Mouse (Mus musculus): ENCODE results near the gene Tgm5. TPM values are rescaled to one million over a fixed set of nuclear protein-coding genes. Genes with fewer than 3 reads are reported as not detected.
A peak's percentile ranks its signal among the peaks of the same experiment; 100 is the strongest.
"Not testable (repeated sequence)": the region's sequence is repeated elsewhere in the genome, so short reads cannot be mapped to it uniquely, and the experiment has no call there.

The Tgm5 gene
- polyA plus RNA-seq, 1 experiment = 2.1 TPM

DNA sequence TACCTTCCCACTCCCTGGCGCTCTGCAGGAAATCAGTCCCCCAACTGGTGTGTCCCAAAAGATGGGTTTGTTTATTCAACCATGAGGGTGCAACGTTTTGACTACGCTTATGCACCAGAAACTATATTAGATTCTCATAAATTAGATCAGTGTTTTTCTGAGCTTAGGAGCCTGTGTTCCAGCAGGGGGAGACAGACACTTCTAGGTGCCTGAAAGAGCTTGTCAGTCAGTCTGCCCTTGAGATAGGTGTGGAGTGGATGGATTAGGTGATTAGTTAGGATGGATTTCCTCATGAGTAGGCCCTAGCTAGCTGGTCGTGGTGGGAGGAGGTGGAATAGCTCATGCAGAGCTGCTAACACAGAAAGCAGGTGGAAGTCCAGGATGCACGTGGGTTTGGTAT is 44.5 kb downstream of the Tgm5 start:
- DNase-seq (ENCODE audit: low spot score) = no peak

DNA sequence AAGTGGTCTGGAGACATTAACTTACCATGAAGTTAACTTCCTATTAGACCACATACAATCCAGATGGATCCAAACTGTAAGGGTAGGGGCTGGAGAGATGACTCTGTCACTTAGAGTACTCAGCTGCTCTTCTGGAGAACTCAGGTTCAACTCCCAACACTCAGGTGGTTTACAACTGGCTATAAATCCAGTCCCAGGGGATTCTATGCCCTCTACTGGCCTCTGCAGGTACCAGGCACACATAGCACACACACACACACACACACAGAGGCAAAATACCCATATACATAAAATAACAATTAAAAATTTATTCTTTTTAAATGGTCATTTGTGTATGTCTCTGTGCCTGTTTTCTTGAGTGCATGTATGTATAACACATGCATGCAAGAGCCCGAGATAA is 46.3 kb downstream of the Tgm5 start:
- DNase-seq (ENCODE audit: low spot score) = no peak

DNA sequence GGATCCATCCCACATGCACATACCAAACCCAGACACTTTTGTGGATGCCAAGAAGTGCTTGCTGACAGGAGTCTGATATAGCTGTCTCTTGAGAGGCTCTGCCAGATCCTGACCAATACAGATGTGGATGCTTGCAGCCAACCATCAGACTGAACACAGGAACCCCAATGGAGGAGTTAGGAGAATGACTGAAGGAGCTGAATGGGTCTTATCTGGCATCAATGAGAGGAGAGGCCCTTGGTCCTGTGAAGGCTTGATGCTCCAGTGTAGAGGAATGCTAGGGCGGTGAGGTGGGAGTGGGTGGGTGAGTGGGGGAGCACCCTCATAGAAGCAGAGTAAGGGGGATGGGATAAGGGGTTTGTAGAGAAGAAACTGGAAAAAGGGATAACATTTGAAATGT is 46.8 kb downstream of the Tgm5 start:
- not testable (repeated sequence) for DNase-seq (ENCODE audit: low spot score)

DNA sequence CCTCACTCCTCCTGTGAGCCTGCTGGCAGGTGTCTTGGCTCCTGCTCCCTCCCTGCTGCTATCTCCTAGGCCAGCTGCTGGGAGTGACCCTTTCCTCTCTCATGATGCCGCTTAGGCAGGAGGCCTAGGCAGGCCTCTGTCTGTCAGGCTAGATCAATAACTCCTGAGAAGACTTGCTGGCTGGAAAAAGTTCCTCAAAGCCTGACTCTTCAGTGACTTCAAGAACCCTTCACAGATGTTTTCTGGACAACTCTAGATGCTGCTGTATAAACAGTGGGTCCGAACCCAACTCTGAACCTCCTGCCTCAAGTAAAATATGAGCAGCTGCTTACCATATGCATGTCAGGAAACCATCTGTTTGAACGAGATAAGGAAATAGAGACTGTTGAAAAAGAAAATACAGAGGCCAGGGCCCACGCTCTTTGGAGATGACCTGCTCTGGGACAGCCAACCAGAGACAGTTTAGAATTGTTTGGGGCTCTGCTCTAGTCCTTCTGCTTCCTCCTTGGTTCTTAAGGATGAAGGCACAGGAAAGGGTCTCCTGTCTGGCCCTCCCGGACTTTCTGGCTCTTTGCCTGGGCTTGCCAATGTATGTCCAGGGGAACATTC is 48.8 kb downstream of the Tgm5 start, which contains the start of gene Epb42:
Gene Epb42, minus strand, starts transcription at position 340 of the 609 bp plus-strand sequence.
- DNase-seq (ENCODE audit: low spot score) = no peak

DNA sequence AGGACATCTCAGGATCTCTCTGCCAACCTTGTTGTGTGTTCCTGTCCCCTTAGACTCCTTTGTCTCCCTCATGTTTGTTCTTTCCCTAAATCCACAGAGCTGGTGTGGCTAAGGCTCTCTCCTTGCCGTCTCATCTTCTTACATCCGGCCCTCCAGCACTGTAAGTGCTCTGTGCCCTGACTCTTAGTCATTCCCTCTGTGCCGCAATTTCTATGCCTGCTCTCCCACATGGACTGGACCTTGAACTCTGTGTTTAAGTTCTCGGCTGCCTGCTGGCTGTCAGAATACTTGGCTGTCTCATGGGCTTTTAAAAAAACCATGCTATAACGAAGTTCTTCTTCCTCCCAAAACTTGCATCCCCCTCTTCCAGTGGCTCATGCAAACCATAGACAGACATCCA is 62.7 kb downstream of the Tgm5 start:
- no peak for DNase-seq (ENCODE audit: low spot score)

DNA sequence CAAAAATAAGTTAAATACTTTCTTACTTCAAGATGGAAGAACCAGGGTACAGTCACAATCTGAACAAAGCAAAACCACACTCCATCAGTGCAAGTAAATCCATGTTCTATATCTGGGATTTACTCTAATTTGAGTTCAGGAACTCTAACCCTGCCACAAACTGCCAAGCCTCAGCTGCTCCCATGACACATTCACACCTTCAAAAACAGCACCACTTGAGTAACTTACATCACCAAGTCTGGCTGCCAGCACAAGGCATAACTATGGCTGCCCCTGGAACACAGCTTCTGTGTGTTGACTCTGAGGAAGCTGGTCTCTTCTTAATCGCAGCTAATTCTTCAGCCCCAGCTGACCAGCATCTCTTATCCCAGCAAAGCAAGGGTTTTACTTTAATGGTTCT is 68.5 kb downstream of the Tgm5 start:
- DNase-seq (ENCODE audit: low spot score) = no peak

DNA sequence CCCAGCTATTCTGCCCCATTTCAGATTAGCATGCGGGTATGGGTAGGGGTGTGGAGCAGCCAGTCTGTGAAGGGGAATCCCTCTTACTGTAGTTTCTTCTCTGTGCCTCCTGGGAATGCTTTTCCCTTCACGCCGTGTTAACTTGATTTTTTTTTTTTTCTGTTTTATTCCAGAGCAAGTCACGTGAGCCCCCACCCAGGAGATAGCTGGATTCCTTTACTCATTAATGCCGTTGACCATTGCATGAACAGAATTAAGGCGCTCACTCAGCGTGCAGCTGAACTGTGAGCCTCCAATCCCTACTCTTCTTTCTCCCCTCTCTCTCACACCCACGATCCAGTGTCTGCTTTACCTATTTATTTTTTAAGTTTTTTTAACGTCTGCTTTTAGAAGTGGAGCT is 69.4 kb downstream of the Tgm5 start:
- no peak for DNase-seq (ENCODE audit: low spot score)

DNA sequence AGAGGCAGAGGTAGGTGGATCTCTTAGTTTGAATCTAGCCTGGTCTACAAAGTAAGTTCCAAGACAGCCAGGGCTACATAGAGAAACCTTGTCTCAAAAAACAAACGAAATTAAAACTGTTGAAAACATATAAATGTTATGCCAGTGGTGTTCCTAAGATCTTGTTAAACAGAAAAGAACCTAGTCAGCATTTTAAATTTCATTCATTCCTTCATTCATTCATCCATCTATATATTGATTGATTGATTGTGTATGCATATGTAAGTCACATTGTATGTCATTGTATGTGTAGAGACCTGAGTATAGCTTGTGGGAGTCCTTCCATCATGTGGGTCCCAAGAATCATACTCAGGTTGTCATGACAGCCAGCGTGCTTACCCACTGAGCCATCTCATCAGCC is 70.1 kb downstream of the Tgm5 start:
- no peak for DNase-seq (ENCODE audit: low spot score)

DNA sequence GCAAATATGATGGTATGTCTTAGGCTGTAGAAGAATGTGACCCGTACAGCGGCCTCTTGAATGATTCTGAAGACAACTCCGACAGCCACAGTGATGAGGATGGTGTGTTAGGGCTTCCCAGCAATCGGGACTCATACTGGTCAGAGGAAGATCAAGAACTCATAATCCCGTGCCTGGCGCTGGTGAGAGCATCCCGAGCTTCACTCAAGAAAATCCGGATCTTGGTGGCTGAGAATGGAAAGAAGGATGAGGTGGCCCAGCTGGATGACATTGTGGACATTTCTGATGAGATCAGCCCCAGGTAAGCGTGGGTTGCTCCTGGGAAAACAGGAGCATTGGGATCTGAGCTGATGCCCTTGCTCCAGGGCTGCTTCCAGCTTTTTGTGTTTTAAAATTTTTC is 73.0 kb downstream of the Tgm5 start:
- DNase-seq (ENCODE audit: low spot score) = no peak

DNA sequence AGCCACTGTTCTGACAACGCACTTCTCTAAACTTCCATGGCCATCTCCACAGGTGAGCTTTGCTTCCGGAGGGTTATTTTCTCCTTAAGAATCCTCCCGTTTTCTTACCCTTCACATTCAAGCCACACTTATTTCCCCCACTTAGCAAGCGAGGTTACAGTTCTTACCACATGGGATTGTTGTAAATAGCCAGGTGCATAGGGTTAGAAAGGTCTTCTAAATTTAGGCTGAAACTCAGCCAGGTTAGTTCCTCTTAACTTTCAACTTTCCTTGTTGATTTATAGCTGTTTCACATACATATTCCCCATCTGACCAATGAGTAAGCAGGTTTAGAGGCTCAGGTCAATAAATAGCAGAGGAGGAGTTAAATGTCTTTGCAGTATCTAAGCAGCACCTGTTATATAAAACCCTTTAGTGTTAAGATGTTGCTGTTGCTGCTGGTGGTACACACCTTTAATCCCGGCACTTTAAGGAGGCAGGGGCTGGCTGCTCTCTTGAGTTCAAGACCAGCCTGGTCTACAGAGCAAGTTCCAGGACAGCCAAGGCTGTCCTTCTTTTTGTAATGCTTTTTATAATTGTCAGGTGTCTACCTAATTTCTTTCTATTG is 76.5 kb downstream of the Tgm5 start:
- DNase-seq (ENCODE audit: low spot score) = no peak

DNA sequence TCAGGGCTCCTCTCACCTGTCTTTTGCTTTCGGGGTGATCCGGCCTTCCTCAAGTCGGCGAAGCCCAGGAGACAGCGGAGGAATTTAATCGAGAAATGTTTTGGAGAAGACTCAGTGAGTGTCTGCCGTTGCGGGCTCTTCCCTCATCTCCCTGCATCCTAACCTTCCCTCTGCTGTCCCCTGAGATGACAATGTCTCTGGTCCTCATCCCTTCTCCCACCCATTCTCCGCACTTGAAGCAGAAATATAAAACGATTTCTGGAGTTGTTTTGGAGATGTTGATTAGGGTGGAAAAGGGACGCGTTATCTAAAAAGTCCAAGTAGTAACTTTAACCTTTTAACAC is 77.0 kb downstream of the Tgm5 start:
- DNase-seq (ENCODE audit: low spot score) = no peak

DNA sequence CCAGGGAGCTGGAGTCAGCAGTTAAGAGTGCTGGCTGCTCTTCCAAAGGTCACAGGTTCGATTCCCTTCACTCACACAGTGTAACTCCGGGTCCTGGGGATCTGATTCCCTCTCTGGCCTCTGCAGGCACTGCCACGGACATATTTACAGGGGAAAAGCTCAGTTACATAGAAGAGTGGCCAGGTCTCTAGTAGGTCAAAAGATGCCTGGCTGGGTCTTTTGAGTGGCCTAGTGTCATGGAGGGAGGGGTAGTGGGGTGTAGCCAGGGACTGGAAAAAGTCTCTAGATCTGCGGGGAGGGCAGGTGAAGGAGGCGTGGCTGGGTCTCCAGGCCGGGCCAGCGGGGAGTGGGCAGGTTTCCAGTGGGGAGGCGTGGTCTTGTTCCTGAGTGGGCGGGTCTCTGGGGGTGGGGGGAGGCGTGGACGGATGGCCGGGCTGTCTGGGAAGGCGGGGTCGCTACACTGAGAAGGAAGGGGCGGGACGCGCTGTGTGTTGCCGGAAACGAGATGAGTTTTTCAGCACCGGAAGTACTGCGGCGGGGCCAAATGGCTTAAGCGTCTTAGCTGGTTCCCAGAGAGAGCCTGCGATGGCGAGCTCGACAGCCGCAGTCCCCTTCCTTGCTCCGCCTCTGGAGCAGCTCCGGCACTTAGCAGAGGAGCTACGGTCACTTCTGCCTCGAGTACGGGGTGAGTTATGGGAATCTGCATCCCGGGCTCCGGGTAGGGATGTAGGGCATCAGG is 77.5 kb downstream of the Tgm5 start, which contains the start of gene Ccndbp1:
Gene Ccndbp1, plus strand, starts transcription at position 479 of the 739 bp plus-strand sequence.
- DNase-seq (ENCODE audit: low spot score) = peak; percentile 86

DNA sequence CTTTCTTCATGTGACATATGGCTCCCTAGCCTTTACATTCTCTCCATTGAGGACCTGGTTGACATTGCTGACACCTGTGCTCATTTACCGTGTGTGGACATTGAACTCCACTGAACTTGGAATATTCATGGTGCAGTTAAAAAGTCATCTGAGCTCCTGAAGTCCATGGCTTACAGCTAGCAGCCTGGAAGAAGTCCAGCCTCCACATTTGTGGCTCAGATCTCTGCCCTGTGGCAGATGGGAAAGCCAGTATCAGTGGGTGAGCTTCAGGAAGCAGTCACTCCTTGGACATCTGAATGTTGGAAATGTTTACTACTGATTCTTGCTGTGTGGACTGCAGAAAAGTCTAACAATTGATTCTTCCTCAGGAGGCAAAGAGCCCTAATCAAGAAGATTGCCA is 78.7 kb downstream of the Tgm5 start:
- no peak for DNase-seq (ENCODE audit: low spot score)

DNA sequence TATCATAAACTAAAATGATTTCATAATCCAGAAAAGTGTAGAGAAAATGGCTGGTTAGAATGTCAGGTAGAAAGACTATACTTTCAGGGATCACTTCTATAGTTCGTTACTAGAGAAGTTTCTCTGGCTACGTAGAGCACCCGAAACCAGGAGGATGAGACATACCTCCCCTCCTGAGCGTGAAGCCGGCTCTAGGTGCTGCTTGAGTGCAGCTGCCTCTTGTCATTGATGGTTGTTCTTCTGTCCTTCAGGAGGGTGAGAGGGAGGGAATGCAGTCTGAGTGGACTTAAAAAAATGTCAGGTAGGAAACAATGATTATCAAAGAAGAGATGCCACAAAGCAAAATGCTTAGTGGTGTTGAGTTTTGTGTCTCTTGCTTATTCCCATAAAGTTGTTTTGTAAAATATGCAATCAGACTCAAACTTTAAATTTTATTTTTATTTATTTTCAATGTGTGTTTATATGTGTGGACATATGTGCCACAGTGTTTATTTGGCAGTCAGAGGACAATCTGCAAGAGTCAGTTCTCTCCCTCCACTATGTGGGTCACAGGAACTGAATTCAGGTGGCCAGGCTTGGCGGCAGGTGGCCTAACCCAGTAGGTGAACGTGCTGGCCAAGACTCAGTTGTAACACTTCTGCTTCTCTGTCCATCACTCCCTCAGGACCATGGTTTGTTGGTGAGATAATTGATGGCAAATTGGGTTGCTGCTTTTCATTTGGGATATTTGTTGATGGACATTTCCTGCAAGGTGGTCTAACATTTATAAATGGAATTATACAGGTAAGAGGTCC is 81.4 kb downstream of the Tgm5 start:
- no peak for DNase-seq (ENCODE audit: low spot score)

DNA sequence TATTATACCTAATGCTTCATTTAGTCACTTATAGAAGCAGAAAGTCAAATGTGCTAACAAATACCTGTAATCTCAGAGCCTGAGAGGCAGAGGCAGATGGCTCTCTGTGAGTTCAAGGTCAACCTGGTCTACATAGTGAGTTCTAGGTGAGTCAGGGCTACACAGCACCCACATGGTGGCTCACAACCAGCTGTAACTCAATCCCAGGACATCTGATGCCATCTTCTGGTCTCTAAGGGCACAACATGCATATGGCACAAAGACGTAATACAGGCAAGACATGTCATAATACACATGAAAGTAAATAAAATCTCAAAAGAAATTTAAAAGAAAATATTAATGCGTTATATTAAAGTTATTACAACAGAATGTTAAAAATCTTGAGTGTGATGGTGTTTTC is 82.1 kb downstream of the Tgm5 start:
- no peak for DNase-seq (ENCODE audit: low spot score)

DNA sequence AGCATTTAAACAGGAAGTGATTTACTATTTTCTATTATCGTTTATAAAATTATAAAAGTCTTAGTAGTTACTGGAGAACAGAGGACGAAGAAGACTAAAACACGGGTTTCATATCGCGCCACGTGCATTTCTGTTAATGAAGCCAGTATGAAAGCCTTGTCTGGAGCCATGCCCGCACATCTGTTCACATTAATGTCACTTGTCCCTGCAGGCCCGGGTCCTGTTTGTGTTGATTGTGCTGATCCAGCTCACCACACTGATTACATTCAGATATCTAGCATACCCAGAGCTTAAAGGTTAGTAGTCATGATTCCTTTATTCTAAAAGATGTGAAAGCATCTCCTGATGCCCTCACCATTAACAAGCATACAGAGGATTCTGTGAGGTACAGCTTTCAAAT is 86.8 kb downstream of the Tgm5 start:
- DNase-seq (ENCODE audit: low spot score) = no peak

DNA sequence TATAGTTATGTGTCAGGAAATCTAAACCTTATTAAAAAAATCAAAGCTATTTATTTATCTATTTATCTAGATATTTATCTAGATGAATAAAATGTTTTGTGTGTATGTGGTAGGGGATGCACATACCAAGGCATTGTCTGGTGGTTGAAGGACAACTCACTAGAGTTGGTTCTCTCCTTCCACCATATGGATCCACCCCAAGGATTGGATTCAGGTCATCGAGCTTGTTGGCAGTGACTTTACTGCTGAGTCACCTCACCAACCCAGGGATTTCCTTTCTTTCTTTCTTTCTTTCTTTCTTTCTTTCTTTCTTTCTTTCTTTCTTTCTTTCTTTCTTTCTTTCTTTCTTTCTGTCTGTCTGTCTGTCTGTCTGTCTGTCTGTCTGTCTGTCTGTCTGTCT is 89.0 kb downstream of the Tgm5 start:
- not testable (repeated sequence) for DNase-seq (ENCODE audit: low spot score)

Other genes with a start within 250 kb of the Tgm5 start
- gene Cdan1, start 235.7 kb downstream of the Tgm5 start, polyA plus RNA-seq (2012; rRNA removed) = 11.0 and 13.2 TPM in 2 replicates
- 4.5 and 5.0 TPM in 2 replicates for gene Ttbk2, start 235.2 kb downstream of the Tgm5 start, polyA plus RNA-seq (2012; rRNA removed)
- gene Ubr1, start 115.1 kb downstream of the Tgm5 start, polyA plus RNA-seq (2012; rRNA removed) = 12.7 and 15.8 TPM in 2 replicates
- 9.1 and 12.1 TPM in 2 replicates for gene Tmem62, start 108.8 kb downstream of the Tgm5 start, polyA plus RNA-seq (2012; rRNA removed)
- gene Ccndbp1, start 77.4 kb downstream of the Tgm5 start, polyA plus RNA-seq (2012; rRNA removed) = 61.7 and 71.0 TPM in 2 replicates
- gene Epb42, start 48.8 kb downstream of the Tgm5 start, polyA plus RNA-seq (2012; rRNA removed) = 0.22 and 0.38 TPM in 2 replicates
- 0.47 and 0.88 TPM in 2 replicates for gene Tgm7, start 24.0 kb upstream of the Tgm5 start, polyA plus RNA-seq (2012; rRNA removed)
- 10.2 and 12.4 TPM in 2 replicates for gene Adal, start 54.6 kb upstream of the Tgm5 start, polyA plus RNA-seq (2012; rRNA removed)
- gene Lcmt2, start 54.8 kb upstream of the Tgm5 start, polyA plus RNA-seq (2012; rRNA removed) = 7.9 and 8.9 TPM in 2 replicates
- 25.1 and 34.3 TPM in 2 replicates for gene Tubgcp4, start 84.8 kb upstream of the Tgm5 start, polyA plus RNA-seq (2012; rRNA removed)
- gene Zscan29, start 85.3 kb upstream of the Tgm5 start, polyA plus RNA-seq (2012; rRNA removed) = 6.6 and 9.4 TPM in 2 replicates
- 41.6 and 41.7 TPM in 2 replicates for gene Trp53bp1, start 185.6 kb upstream of the Tgm5 start, polyA plus RNA-seq (2012; rRNA removed)
- gene Map1a, start 203.8 kb upstream of the Tgm5 start, polyA plus RNA-seq (2012; rRNA removed) = 7.5 and 15.9 TPM in 2 replicates

Data from urinary bladder, adult 2 months (tissue).